9 mouse cellular contexts compared by ENCODE assay signal in the genomic region with DNA sequence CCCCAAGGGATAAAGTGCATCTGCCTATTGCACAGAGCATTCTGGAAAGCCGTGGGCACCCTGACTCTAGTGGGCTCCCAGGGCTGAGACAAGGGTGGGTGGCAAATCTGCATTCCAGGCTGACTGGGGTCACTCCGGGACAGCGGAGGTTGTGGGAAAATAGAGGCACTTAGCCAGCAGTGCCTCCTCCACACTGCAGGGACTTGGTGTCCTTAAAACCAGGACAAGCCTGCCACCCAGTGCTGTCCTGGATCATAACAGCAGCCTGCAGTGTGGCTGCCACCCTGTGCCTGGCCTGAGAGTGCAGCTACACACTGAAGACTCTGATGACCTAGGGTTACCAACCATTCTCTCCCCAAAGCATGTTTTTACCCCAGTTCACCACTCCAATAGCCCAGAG. TPM values are rescaled to one million over a fixed set of nuclear protein-coding genes. Genes with fewer than 3 reads are reported as not detected.
A peak's percentile ranks its signal among the peaks of the same experiment; 100 is the strongest.
DNase-seq lines count a peak whose midpoint lies in the region; ATAC-seq and TF ChIP-seq lines count a peak whose summit lies in the region.
"Had no signal": no experiment of that assay in that cellular context is flagged by ENCODE, and none has a peak within 500 bp of the region (broad histone marks: within the 10 kb centered on the region; RNA-seq: fewer than 3 reads in every experiment).

No protein-coding gene starts in this region.

- H3K4me3 ChIP-seq in olfactory bulb, adult 2 months (ENCODE audit: insufficient read depth, low read depth, low read length), result no peak overlapping the region
- H3K4me3 ChIP-seq in limb, embryonic 10.5 days, result no peak overlapping the region
- H3K4me3 ChIP-seq: heart, embryonic 13.5 days had no signal

- ATAC-seq in megakaryocyte progenitor cell, adult 5-6 weeks (replicated peaks; ENCODE audit: poor library complexity), result no peak

- no peaks in the 10 kb centered on the region for H3K9me3 ChIP-seq in limb, embryonic 10.5 days (replicated peaks)
- H3K9me3 ChIP-seq: heart, embryonic 13.5 days had no signal

- TF ChIP-seq CTCF in olfactory bulb, adult 2 months (IDR thresholded peaks at IDR 0.05; ENCODE audit: insufficient read depth, low read depth, low read length), result peak; percentile 77

- no peaks in the 10 kb centered on the region for H3K36me3 ChIP-seq in limb, embryonic 10.5 days
- H3K36me3 ChIP-seq: heart, embryonic 13.5 days had no signal

- whole genome bisulfite sequencing in olfactory bulb, adult 2 months, result 16% methylated on average over 3 of the region's 3 CpGs
- 68% methylated on average over 3 of the region's 3 CpGs for WGBS in limb, embryonic 10.5 days

- peak; percentile 7 for DNase-seq in kidney, adult 9 months
- DNase-seq in kidney, adult 11 months, result no peak
- peak; percentile 93 for DNase-seq in brain, adult 2 months (ENCODE audit: low read depth, low spot score)
- DNase-seq in frontal cortex, postnatal 10 days (ENCODE audit: low spot score in 2 of 2), result peak; percentile 77 to 79
- peak; percentile 47 for DNase-seq in layer of hippocampus, adult 9-10 months (ENCODE audit: low spot score)
- DNase-seq in limb, embryonic 10.5 days (ENCODE audit: low spot score), result no peak

- peaks cover 32% of the 10 kb centered on the region for H3K4me1 ChIP-seq in olfactory bulb, adult 2 months (ENCODE audit: control insufficient read depth, insufficient read depth, low read length)
- H3K4me1 ChIP-seq in limb, embryonic 10.5 days, result no peaks in the 10 kb centered on the region
- H3K4me1 ChIP-seq: heart, embryonic 13.5 days had no signal

- H3K27me3 ChIP-seq in limb, embryonic 10.5 days (ENCODE audit: low read depth, poor library complexity, severe bottlenecking), result peaks cover 4% of the 10 kb centered on the region; the same call in 1 of the 2 replicates

- no peak for TF ChIP-seq POLR2A in olfactory bulb, adult 2 months (IDR thresholded peaks at IDR 0.05; ENCODE audit: insufficient read depth, low read depth, low read length)

- H3K27ac ChIP-seq in olfactory bulb, adult 2 months (ENCODE audit: insufficient read depth, low read depth, low read length), result no peak overlapping the region
- no peak overlapping the region for H3K27ac ChIP-seq in limb, embryonic 10.5 days
- H3K27ac ChIP-seq: heart, embryonic 13.5 days had no signal

RNA-seq across cellular contexts. Expression of a gene that starts 34.1 kb away (rescaled TPM):
- 95.7 and 105 TPM in 2 replicates for polyA plus RNA-seq in olfactory bulb, adult 2 months (2012; ENCODE audit: insufficient read depth, insufficient read length, low replicate concordance, missing spikeins)
- total RNA-seq in megakaryocyte progenitor cell, adult 5-6 weeks (2015), result not detected in 2 replicates
- not detected in 2 replicates for total RNA-seq in megakaryocyte progenitor cell, adult 5-6 weeks (2017)
- polyA plus RNA-seq in limb, embryonic 10.5 days (2016; fragmentation: Nextera tagmentation; extraction: Ambion mirVana), result 0.03 TPM in 2 replicates

RNA-seq across cellular contexts. Expression of a gene that starts 54.5 kb away (rescaled TPM):
- 98.1 and 1,147 TPM in 2 replicates for polyA plus RNA-seq in olfactory bulb, adult 2 months (2012; ENCODE audit: insufficient read depth, insufficient read length, low replicate concordance, missing spikeins)
- not detected in 2 replicates for total RNA-seq in megakaryocyte progenitor cell, adult 5-6 weeks (2015)
- total RNA-seq in megakaryocyte progenitor cell, adult 5-6 weeks (2017), result not detected in 2 replicates
- polyA plus RNA-seq in limb, embryonic 10.5 days (2016; fragmentation: Nextera tagmentation; extraction: Ambion mirVana), result 0.08 TPM in 1 of 2 replicates, not detected in the other
- polyA plus RNA-seq: heart, embryonic 13.5 days had no signal

Comparison
In these comparisons a context has a peak if more than half of its experiments do, and no peak if none do; other contexts are left out.
1. DNase-seq: peak in kidney, adult 9 months (single experiment), brain, adult 2 months (single experiment), frontal cortex, postnatal 10 days (2 of 2) and layer of hippocampus, adult 9-10 months (single experiment); none in kidney, adult 11 months (single experiment) and limb, embryonic 10.5 days (single experiment).
2. RNA of a gene that starts 34.1 kb away (polyA plus RNA-seq): 95.7 to 105 TPM in olfactory bulb, adult 2 months; 0.03 TPM in limb, embryonic 10.5 days; every median in the first group is over 10 times any median in the second.
3. RNA of a gene that starts 54.5 kb away (polyA plus RNA-seq): 98.1 to 1,147 TPM in olfactory bulb, adult 2 months; 0.08 TPM in limb, embryonic 10.5 days; every median in the first group is over 10 times any median in the second.